Comparison of ENCODE assay signal across 22 mouse cellular contexts in the genomic region with DNA sequence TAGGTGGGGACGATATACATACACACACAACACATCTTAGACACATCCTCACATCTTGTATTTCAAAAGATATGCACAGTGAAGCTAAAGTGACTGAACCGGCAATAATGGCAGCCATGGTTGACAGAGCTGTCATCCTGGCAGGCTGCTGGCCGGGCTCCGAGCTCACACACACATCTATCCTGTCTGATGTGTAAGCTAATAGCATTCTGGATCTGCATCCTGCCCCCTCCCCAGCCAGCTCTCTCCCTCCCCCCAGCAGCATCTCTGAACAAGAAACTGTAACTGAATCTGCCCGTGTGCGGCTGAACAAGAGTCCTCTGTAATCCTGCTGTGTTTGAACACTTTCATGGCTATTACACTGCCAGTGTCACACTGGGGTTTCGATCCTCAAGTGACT.
DNase-seq lines count a peak whose midpoint lies in the region; ATAC-seq and TF ChIP-seq lines count a peak whose summit lies in the region.
"Had no signal": no experiment of that assay in that cellular context is flagged by ENCODE, and none has a peak within 500 bp of the region (broad histone marks: within the 10 kb centered on the region; RNA-seq: fewer than 3 reads in every experiment).

No protein-coding gene starts in this region.

- H3K4me2 ChIP-seq in heart, embryonic 12.5 days: no peak overlapping the region
- H3K4me2 ChIP-seq in kidney, postnatal 0 days (ENCODE audit: low read length): no peak overlapping the region
- H3K4me2 ChIP-seq in hindbrain, embryonic 16.5 days (ENCODE audit: low read length): no peak overlapping the region
- no peak overlapping the region for H3K4me2 ChIP-seq in liver, postnatal 0 days (ENCODE audit: low read depth, low read length)
- H3K4me2 ChIP-seq: embryonic facial prominence, embryonic 12.5 days; heart, embryonic 11.5 days; limb, embryonic 15.5 days had no signal

- no peak for TF ChIP-seq EP300 in liver, postnatal 0 days (IDR thresholded peaks at IDR 0.05; ENCODE audit: low read depth)

- TF ChIP-seq POLR2A in brain, embryonic 14.5 days (IDR thresholded peaks at IDR 0.05; ENCODE audit: borderline replicate concordance, extremely low read depth, insufficient read depth, insufficient read length, poor library complexity, severe bottlenecking): no peak

- H3K27ac ChIP-seq in heart, embryonic 12.5 days (ENCODE audit: poor library complexity, severe bottlenecking): no peak overlapping the region
- H3K27ac ChIP-seq in kidney, postnatal 0 days: no peak overlapping the region
- H3K27ac ChIP-seq in hindbrain, embryonic 16.5 days (ENCODE audit: low read depth, low read length): no peak overlapping the region
- H3K27ac ChIP-seq in liver, postnatal 0 days (ENCODE audit: low read depth): no peak overlapping the region
- H3K27ac ChIP-seq: embryonic facial prominence, embryonic 12.5 days; limb, embryonic 15.5 days; liver, embryonic 14.5 days; macrophage had no signal

- no peak overlapping the region for H3K4me3 ChIP-seq in heart, embryonic 12.5 days
- H3K4me3 ChIP-seq in kidney, postnatal 0 days (replicated peaks; ENCODE audit: low read depth, low read length): no peak overlapping the region
- no peak overlapping the region for H3K4me3 ChIP-seq in hindbrain, embryonic 16.5 days (ENCODE audit: low read length)
- no peak overlapping the region for H3K4me3 ChIP-seq in liver, postnatal 0 days (ENCODE audit: low read depth, low read length)
- H3K4me3 ChIP-seq: embryonic facial prominence, embryonic 12.5 days; limb, embryonic 15.5 days; myocyte had no signal

- no peak for TF ChIP-seq CTCF in kidney, postnatal 0 days (IDR thresholded peaks at IDR 0.05; ENCODE audit: low read depth)
- TF ChIP-seq CTCF in brain, embryonic 14.5 days (IDR thresholded peaks at IDR 0.05; ENCODE audit: borderline replicate concordance, extremely low read depth, insufficient read depth, insufficient read length): no peak
- TF ChIP-seq CTCF in liver, postnatal 0 days (IDR thresholded peaks at IDR 0.05; ENCODE audit: low read depth): no peak

- no peaks in the 10 kb centered on the region for H3K27me3 ChIP-seq in heart, embryonic 12.5 days (replicated peaks)
- no peaks in the 10 kb centered on the region for H3K27me3 ChIP-seq in kidney, postnatal 0 days (ENCODE audit: insufficient read depth, low read length)
- no peaks in the 10 kb centered on the region for H3K27me3 ChIP-seq in hindbrain, embryonic 16.5 days (replicated peaks; ENCODE audit: control insufficient read depth, insufficient read depth, low read length)
- H3K27me3 ChIP-seq in liver, postnatal 0 days (ENCODE audit: insufficient read depth, low read length): no peaks in the 10 kb centered on the region
- H3K27me3 ChIP-seq: embryonic facial prominence, embryonic 12.5 days; limb, embryonic 15.5 days had no signal

- H3K9me3 ChIP-seq in heart, embryonic 12.5 days (replicated peaks): 0 out of 2 replicates have a peak, but pooled peaks cover 3% of the 10 kb centered on the region
- H3K9me3 ChIP-seq in kidney, postnatal 0 days (replicated peaks; ENCODE audit: low read length): no peaks in the 10 kb centered on the region
- H3K9me3 ChIP-seq in hindbrain, embryonic 16.5 days (ENCODE audit: control insufficient read depth, low read length): no peaks in the 10 kb centered on the region
- H3K9me3 ChIP-seq in liver, postnatal 0 days (ENCODE audit: low read length): no peaks in the 10 kb centered on the region
- H3K9me3 ChIP-seq: embryonic facial prominence, embryonic 12.5 days; limb, embryonic 15.5 days had no signal

- peaks cover 24% of the 10 kb centered on the region for H3K36me3 ChIP-seq in heart, embryonic 12.5 days
- H3K36me3 ChIP-seq in kidney, postnatal 0 days (ENCODE audit: insufficient read depth, low read length): no peaks in the 10 kb centered on the region
- peaks cover 3% of the 10 kb centered on the region; the same call in 1 of the 2 replicates for H3K36me3 ChIP-seq in hindbrain, embryonic 16.5 days (ENCODE audit: control insufficient read depth, insufficient read depth, low read length)
- H3K36me3 ChIP-seq in liver, postnatal 0 days (replicated peaks; ENCODE audit: insufficient read depth, low read length): peaks cover 8% of the 10 kb centered on the region

- H3K9ac ChIP-seq in heart, embryonic 12.5 days: no peak overlapping the region
- H3K9ac ChIP-seq in kidney, postnatal 0 days (ENCODE audit: low read depth, low read length): no peak overlapping the region
- H3K9ac ChIP-seq in hindbrain, embryonic 16.5 days (ENCODE audit: low read depth, low read length): no peak overlapping the region
- H3K9ac ChIP-seq in liver, postnatal 0 days (replicated peaks): no peak overlapping the region
- H3K9ac ChIP-seq: embryonic facial prominence, embryonic 12.5 days; forebrain, postnatal 0 days; limb, embryonic 15.5 days; liver, embryonic 14.5 days had no signal

- peak; percentile 65 for DNase-seq in heart, adult 11 months
- peak; percentile 56 for DNase-seq in kidney, postnatal 0 days (ENCODE audit: low spot score)
- no peak for DNase-seq in kidney, adult 9 months
- peak; percentile 33 for DNase-seq in brain, embryonic 14.5 days (ENCODE audit: low read depth)
- no peak for DNase-seq in adrenal gland, adult 18-20 months (ENCODE audit: low spot score in 2 of 2)
- DNase-seq in liver, postnatal 0 days: no peak
- DNase-seq: adrenal gland, adult 2 months; cerebellum, adult 18-20 months; cerebellum, postnatal 25 days; forebrain, postnatal 0 days; heart, postnatal 10 days; kidney, postnatal 36 days; layer of hippocampus, adult 9-11 months had no signal

- 87% methylated on average over 7 of the region's 7 CpGs for WGBS in heart, embryonic 12.5 days
- 47% methylated on average over 7 of the region's 7 CpGs for WGBS in kidney, postnatal 0 days
- 35% methylated on average over 7 of the region's 7 CpGs for WGBS in hindbrain, embryonic 16.5 days
- 89% methylated on average over 7 of the region's 7 CpGs for WGBS in liver, postnatal 0 days (ENCODE audit: insufficient replicate concordance)

- ATAC-seq in heart, embryonic 12.5 days (ENCODE audit: insufficient number of reproducible peaks, low FRiP score): no peak
- ATAC-seq in kidney, postnatal 0 days (replicated peaks; ENCODE audit: low FRiP score, low read depth): 0 out of 2 replicates have a peak, but pooled peaks have one; percentile 19
- ATAC-seq in hindbrain, embryonic 16.5 days: peak; percentile 31; the same call in 1 of the 2 replicates
- ATAC-seq in liver, postnatal 0 days: no peak
- ATAC-seq: forebrain, postnatal 0 days; intestine, postnatal 0 days had no signal

- 0 out of 2 replicates have a peak, but pooled peaks cover 6% of the 10 kb centered on the region for H3K4me1 ChIP-seq in heart, embryonic 12.5 days (replicated peaks)
- H3K4me1 ChIP-seq in kidney, postnatal 0 days (replicated peaks; ENCODE audit: insufficient read depth, low read length): no peaks in the 10 kb centered on the region; the same call in 1 of the 2 replicates
- H3K4me1 ChIP-seq in hindbrain, embryonic 16.5 days (ENCODE audit: control insufficient read depth, insufficient read depth, low read depth, low read length): peaks cover 4% of the 10 kb centered on the region; the same call in 1 of the 2 replicates
- H3K4me1 ChIP-seq in liver, postnatal 0 days (ENCODE audit: insufficient read depth): no peaks in the 10 kb centered on the region
- H3K4me1 ChIP-seq: limb, embryonic 15.5 days had no signal

Comparison
In these comparisons a context has a peak if more than half of its experiments do, and no peak if none do; other contexts are left out.
1. DNase-seq: peak in heart, adult 11 months (single experiment), kidney, postnatal 0 days (single experiment) and brain, embryonic 14.5 days (single experiment); none in kidney, adult 9 months (single experiment), adrenal gland, adult 18-20 months (0 of 2) and liver, postnatal 0 days (single experiment).
2. ATAC-seq: peak in kidney, postnatal 0 days (single experiment) and hindbrain, embryonic 16.5 days (single experiment); none in heart, embryonic 12.5 days (single experiment) and liver, postnatal 0 days (single experiment).